Mouse (Mus musculus) liver, adult 2 months (tissue): ENCODE results near the gene Ptrh1. TPM values are rescaled to one million over a fixed set of nuclear protein-coding genes. Genes with fewer than 3 reads are reported as not detected.
A peak's percentile ranks its signal among the peaks of the same experiment; 100 is the strongest.

ENCODE experiments used
- DNase-seq: peaks from one replicate; pipeline ENCODE4 v3.0.0-alpha.2; 2011; ENCODE audit warnings: low read depth, low spot score; ENCODE audit errors: extremely low read depth
- H3K27ac ChIP-seq: fragments of 200-500 bp; replicated peaks from 2 replicates; pipeline ENCODE4 v1.5.1; 2012; ENCODE audit warnings: low read depth, mild to moderate bottlenecking, control low read depth, inconsistent platforms, low read length; ENCODE audit not compliant: insufficient read depth
- H3K27me3 ChIP-seq: fragments of 200-500 bp; 2 replicates; pipeline ENCODE4 v1.6.1; 2012; ENCODE audit warnings: mild to moderate bottlenecking, moderate library complexity, low read length, inconsistent platforms; ENCODE audit not compliant: control insufficient read depth, insufficient read depth
- H3K36me3 ChIP-seq: fragments of 200-500 bp; 2 replicates; pipeline ENCODE4 v1.6.1; 2012; ENCODE audit warnings: low read length, inconsistent platforms; ENCODE audit not compliant: control insufficient read depth, insufficient read depth
- H3K4me1 ChIP-seq: fragments of 200-500 bp; 2 replicates; pipeline ENCODE4 v1.6.1; 2011; ENCODE audit warnings: low read length; ENCODE audit not compliant: control insufficient read depth, insufficient read depth
- H3K4me3 ChIP-seq: fragments of 200-500 bp; 2 replicates; pipeline ENCODE4 v1.5.1; 2011; ENCODE audit warnings: low read depth, mild to moderate bottlenecking, control low read depth, low read length, moderate library complexity; ENCODE audit not compliant: insufficient read depth
- H3K79me2 ChIP-seq: fragments of 200-500 bp; 2 replicates; pipeline ENCODE4 v1.6.1; 2012; ENCODE audit warnings: inconsistent platforms, mild to moderate bottlenecking, low read length, moderate library complexity; ENCODE audit not compliant: control insufficient read depth, insufficient read depth
- H3K9ac ChIP-seq: fragments of 200-500 bp; 2 replicates; pipeline ENCODE4 v1.6.1; 2012; ENCODE audit warnings: low read depth, mild to moderate bottlenecking, control low read depth, inconsistent platforms, low read length
- CTCF ChIP-seq: fragments of 200-500 bp; IDR thresholded peaks from 2 replicates; pipeline ENCODE4 v1.5.1; 2011; ENCODE audit warnings: low read depth, low read length, control low read depth
- POLR2A ChIP-seq: fragments of 200-500 bp; IDR thresholded peaks from 2 replicates; pipeline ENCODE4 v1.6.1; 2011; ENCODE audit warnings: low read length, control low read depth; ENCODE audit not compliant: insufficient read depth; ENCODE audit errors: extremely low read depth
- WGBS: fragments of 180-500 bp; shearing (Covaris S2); methylation state at CpG from one replicate; pipeline ENCODE4 v1.1.7; 2018; 5-methylcytosine and 5-hydroxymethylcytosine counted together
- polyA plus RNA-seq: library from polyadenylated mRNA; depleted of rRNA; stranded (reverse); fragments of >200 nt; gene quantifications from 2 replicates; pipeline ENCODE4 v1.2.3, GENCODE M21; 2012
- total RNA-seq: library from RNA; depleted of rRNA; stranded (reverse); fragments of >200 nt; gene quantifications from 2 replicates; pipeline ENCODE4 v1.2.3, GENCODE M21; 2014

Ptrh1 gene
- total and polyA plus RNA-seq, 2 experiments: 1.2 to 2.3 TPM

DNA sequence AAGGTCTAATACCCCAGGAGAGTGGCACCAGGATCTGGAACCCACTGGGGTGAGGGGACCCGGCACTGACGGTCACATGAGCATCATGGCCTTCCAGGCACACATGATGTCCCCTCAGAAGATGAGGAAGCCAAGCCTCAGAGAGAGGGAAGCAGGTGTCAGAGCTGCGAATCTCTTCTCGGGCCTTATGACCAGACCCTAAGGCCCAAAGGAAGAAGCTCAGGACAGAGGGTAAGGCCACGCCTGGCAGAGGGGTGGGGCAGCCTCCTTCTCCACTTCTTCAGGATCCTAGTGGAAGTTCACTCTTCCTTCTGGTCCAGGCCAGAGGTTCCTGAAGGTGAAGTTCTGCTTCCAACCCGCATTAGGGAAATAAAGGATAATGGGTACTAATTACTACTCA lies 42.9 kb upstream of the Ptrh1 start:
- Histone ChIP-seq H3K27ac (no peak overlapping the region), H3K4me1 (peaks cover 9% of the 10 kb centered on the region; the same call in 1 of the 2 replicates), H3K27me3 (no peaks in the 10 kb centered on the region), H3K9ac (no peak overlapping the region), H3K79me2 (no peaks in the 10 kb centered on the region), H3K4me3 (no peak overlapping the region), H3K36me3 (no peaks in the 10 kb centered on the region)
- no peak for DNase-seq
- TF ChIP-seq CTCF (no peak), POLR2A (no peak)
- WGBS: 77% methylated on average over 6 of the region's 6 CpGs

DNA sequence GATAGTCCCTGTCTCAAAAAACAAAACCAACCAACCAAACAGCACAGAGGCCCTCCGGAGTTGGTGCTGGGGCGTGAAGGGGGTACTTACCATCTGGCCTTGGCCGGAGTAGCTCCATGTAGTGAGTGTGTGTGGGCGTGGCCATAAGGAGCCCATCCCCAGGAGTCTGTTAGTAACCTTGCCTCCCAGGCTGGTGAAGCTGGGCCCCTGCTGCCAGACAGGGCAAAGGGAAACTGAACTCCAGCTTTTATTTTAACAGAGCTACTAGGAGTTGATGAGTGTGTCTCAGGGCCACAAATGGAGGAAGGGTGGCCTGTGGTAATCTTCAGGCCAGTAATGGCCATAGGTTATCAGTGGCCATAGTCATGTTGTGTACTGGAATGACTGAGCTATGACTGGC lies 41.1 kb upstream of the Ptrh1 start:
- no peaks in the 10 kb centered on the region for H3K36me3 ChIP-seq
- peaks cover 9% of the 10 kb centered on the region; the same call in 1 of the 2 replicates for H3K4me1 ChIP-seq
- 68% methylated on average over 4 of the region's 4 CpGs for WGBS
- no peak for DNase-seq
- no peak overlapping the region for H3K4me3 ChIP-seq
- no peak overlapping the region for H3K9ac ChIP-seq
- no peak for TF ChIP-seq POLR2A
- TF ChIP-seq CTCF: no peak
- peak overlapping the region; percentile 37 for H3K27ac ChIP-seq
- no peaks in the 10 kb centered on the region for H3K79me2 ChIP-seq
- no peaks in the 10 kb centered on the region for H3K27me3 ChIP-seq

DNA sequence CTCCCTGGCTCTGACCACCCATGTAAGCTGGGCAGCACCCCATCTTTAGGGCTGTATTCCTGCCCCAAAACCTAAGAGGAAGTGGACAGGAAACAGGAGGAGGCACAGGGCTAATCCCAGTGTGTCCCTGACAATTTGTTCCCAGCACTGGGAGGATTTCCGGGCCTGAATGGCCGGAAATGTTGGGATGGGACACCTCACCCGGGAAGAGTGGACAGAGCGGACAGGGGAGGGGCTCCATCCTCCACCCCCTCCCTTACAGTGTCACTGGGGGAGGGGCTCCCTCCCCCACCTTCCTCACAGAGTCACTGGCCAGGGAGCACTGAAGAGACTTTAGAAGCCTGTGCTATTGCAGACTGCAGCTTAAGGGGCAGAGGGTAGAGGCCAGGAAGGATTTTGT lies 40.7 kb upstream of the Ptrh1 start:
- 64% methylated on average over 4 of the region's 4 CpGs for WGBS

DNA sequence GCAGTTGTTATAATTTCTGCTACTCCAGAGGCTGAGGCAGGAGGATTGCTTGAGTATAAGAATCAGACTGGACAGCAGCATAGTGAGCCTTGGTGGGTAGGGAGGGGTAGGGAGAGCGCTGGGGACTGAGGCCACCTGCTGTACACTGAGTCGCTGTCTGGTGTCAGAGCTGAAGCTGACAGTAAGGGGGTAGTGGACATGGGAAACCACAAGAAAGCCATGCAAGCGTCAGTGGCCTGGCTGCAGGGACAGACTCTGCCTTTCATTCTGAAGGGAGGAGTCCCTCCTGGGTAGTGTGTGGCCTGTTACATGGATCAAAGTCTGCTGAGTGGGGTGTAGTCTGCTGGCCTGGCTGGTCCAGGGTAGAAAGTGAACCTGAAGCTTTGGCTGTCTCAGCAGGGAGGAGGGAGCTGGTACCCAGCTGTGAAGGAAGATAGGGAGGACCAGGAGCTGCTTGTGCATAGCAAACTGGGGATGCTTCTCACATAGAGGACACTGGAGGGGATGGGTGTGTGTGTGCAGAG lies 39.2 kb upstream of the Ptrh1 start:
- DNase-seq: no peak
- WGBS: 76% methylated on average over 3 of the region's 3 CpGs
- Histone ChIP-seq H3K27ac (no peak overlapping the region), H3K36me3 (no peaks in the 10 kb centered on the region), H3K27me3 (peaks cover 3% of the 10 kb centered on the region), H3K4me3 (no peak overlapping the region), H3K9ac (no peak overlapping the region), H3K79me2 (no peaks in the 10 kb centered on the region), H3K4me1 (peaks cover 6% of the 10 kb centered on the region; the same call in 1 of the 2 replicates)
- TF ChIP-seq CTCF: no peak
- no peak for TF ChIP-seq POLR2A

More for the DNA sequence above, 40.7 kb upstream of the Ptrh1 start:
- no peak overlapping the region for H3K4me3 ChIP-seq
- H3K79me2 ChIP-seq: no peaks in the 10 kb centered on the region
- no peak for DNase-seq
- H3K9ac ChIP-seq: no peak overlapping the region
- no peaks in the 10 kb centered on the region for H3K36me3 ChIP-seq
- peaks cover 9% of the 10 kb centered on the region; the same call in 1 of the 2 replicates for H3K4me1 ChIP-seq
- peak overlapping the region; percentile 37 for H3K27ac ChIP-seq
- TF ChIP-seq CTCF (no peak), POLR2A (no peak)
- no peaks in the 10 kb centered on the region for H3K27me3 ChIP-seq

DNA sequence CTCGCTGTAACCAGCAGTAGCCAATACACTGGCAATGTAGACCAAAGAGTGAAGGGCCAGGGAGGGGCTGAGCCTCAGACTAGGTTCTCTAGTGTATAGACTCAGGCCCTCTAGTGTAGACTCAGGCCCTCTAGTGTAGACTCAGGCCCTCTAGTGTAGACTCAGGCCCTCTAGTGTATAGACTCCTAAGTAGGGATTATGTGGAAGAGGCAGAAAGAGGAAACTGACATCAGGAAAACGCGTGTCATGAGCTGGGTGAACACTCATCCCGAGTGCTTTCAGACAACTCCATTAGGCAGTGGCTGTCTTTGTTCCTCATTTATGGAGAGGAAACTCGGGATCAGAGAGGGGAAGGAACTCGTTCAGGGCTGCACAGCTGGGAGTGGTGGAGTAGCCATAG lies 38.6 kb upstream of the Ptrh1 start:
- no peak for DNase-seq
- Histone ChIP-seq H3K36me3 (no peaks in the 10 kb centered on the region), H3K9ac (no peak overlapping the region), H3K4me3 (no peak overlapping the region), H3K27me3 (peaks cover 7% of the 10 kb centered on the region), H3K4me1 (peaks cover 6% of the 10 kb centered on the region; the same call in 1 of the 2 replicates), H3K27ac (no peak overlapping the region), H3K79me2 (no peaks in the 10 kb centered on the region)
- no peak for TF ChIP-seq POLR2A
- TF ChIP-seq CTCF: no peak
- 69% methylated on average over 6 of the region's 6 CpGs for WGBS

GRCm38 (mm10) chr2:32739311-32739710 lies 36.3 kb upstream of the Ptrh1 start:
- no peaks in the 10 kb centered on the region for H3K36me3 ChIP-seq
- no peak overlapping the region for H3K4me3 ChIP-seq
- no peaks in the 10 kb centered on the region for H3K79me2 ChIP-seq
- H3K27me3 ChIP-seq: peaks cover 7% of the 10 kb centered on the region
- TF ChIP-seq POLR2A (no peak), CTCF (no peak)
- WGBS: 79% methylated on average over 4 of the region's 4 CpGs
- DNase-seq: no peak
- no peak overlapping the region for H3K9ac ChIP-seq
- H3K27ac ChIP-seq: no peak overlapping the region
- H3K4me1 ChIP-seq: peaks cover 4% of the 10 kb centered on the region; the same call in 1 of the 2 replicates
